Mouse (Mus musculus) activated CD4-positive, CD25-positive, alpha-beta regulatory T cell, adult 4 months (primary cell): Measurements from ENCODE around the gene Zfp408. TPM values are rescaled to one million over a fixed set of nuclear protein-coding genes. Genes with fewer than 3 reads are reported as not detected.
A peak's percentile ranks its signal among the peaks of the same experiment; 100 is the strongest.

Experiments
- ATAC-seq: one replicate; pipeline ENCODE4 v1.8.0; 2017
- polyA plus RNA-seq, 2 experiments: library from polyadenylated mRNA; unstranded; fragments of 100-300 nt; shearing (Covaris generic); gene quantifications; one replicate each; pipeline ENCODE4 v1.2.1; 2017

The Zfp408 gene
- 10 to 100 TPM in 1 of 2 experiments, 1 to 10 TPM in 1; 6.4 to 11.5 TPM for polyA plus RNA-seq

GRCm38 (mm10) chr2:91649553-91650359, at the start of gene Zfp408, which contains the start of gene Arhgap1:
Gene Zfp408, minus strand, starts transcription at chr2:91649791.
Gene Arhgap1, plus strand, starts transcription at chr2:91649860.
- ATAC-seq, result peak; percentile 92

DNA sequence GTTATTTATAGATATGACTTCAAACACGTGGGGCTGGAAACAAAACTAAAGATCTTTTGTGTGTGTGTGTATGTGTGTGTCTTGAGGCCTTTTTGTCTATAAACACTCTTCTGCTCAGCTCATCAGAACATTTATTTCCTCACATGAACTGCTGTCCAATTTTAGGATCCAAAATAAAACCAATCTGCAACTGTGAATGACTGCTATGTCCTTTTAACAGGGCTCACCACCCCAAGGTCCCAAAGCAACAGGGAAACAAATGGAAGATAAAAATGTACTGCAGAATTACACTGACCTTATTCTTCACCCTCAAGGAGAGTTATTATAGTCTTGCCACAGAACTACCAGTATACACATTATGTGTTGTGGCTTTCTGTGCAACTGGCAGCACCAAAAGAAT, 49.6 kb upstream of the Zfp408 start:
- ATAC-seq, result no peak

DNA sequence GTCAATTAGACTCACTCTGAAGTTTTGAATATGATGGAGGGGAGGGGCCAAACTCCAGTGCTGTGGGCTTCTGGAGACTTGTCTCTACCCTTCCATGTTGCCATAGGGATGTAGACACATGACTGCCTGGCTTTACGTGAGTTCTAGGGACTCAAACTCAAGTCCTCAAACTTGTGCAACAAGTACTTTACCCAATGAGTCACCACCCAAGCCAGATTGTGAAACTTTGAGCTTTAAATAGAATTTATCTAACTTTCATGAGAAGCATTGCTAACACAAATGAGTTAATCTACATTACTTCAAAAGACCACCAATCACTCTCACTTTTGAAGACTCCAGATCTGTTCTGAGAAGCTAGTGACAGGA, 46.6 kb upstream of the Zfp408 start:
- ATAC-seq, result no peak

DNA sequence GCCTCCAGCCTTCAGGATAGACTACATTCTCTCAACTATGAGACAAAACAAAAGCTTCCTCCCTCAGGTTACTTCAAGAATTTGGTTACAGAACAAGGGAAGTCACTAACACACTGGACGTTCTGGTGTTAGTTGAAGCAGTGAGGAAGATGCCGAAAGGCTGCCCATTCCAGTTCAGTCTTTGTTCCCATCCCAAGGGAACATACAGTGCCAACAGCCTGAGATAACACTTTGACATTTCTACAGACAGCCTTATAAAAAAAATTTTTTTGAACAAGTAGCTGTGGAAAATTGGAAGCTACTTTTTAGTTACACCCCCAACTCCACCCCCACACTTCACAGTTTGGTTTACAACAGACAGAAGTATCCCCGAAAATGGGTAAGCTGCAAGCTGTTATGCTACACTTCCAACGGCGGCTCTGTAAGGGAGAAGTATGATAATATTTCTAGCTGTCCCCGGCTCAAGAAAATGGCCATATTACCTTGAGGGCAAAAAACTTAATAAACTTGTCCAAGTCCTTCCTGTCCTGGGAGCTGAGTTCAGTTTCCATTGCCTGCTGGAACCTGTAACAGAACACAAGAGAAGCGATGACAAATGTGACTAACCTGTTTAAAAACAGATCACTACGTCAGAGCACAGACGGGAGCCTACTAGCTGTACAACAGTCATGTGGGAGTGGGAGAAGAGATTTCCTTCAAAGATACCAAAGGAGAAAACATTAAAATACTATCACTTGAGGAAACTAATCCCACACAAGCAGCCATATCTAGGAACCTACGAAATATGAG, 46.0 kb upstream of the Zfp408 start:
- no peak for ATAC-seq

DNA sequence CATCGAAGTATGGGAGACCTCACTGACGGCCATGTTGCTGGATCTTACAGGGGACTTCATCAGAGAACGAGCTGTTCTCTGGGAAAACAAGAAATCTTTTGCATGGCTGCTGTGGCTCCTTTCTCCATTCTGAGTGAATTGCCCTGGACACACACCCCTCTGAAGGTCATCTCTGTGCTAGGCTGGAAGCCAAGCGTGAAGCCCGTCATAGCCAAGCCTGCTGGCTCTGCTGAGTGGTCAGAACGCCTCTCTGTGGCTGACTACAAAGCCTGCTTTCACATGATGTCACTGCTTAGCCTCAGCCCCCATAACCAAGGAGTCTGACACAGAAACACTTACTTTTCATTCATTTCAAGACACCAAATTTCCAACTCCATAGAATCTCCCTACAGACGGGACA, 39.9 kb upstream of the Zfp408 start:
- no peak for ATAC-seq

- ATAC-seq, result no peak
These were observed 34.3 kb upstream of the Zfp408 start for GRCm38 (mm10) chr2:91683919-91684318.

- ATAC-seq, result no peak
These were observed 33.3 kb upstream of the Zfp408 start for GRCm38 (mm10) chr2:91682850-91683249.

GRCm38 (mm10) chr2:91676961-91677360, 27.4 kb upstream of the Zfp408 start:
- ATAC-seq, result no peak

- ATAC-seq, result no peak
These were observed 26.8 kb upstream of the Zfp408 start for GRCm38 (mm10) chr2:91676420-91676819.

GRCm38 (mm10) chr2:91674895-91675294, 25.3 kb upstream of the Zfp408 start:
- no peak for ATAC-seq

DNA sequence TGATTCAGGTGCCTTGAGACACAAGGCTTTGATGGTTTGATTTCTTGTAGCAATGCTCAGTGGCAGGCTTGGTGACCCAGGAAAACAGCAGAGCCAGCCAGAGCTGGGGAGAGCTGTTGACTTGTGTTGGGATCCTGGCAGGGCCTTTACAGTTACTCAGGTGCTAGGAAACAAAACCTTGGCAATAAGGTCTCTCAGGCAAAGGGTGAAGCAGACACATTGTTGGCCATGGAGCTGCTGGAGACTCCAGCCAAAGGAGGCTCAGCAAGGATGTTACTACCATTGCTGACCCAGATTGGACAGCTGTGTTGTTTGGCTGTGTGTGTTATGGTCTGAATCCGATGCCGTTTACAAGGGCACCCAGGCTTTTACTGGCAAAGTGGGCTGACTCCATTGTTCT, 24.0 kb upstream of the Zfp408 start:
- no peak for ATAC-seq

DNA sequence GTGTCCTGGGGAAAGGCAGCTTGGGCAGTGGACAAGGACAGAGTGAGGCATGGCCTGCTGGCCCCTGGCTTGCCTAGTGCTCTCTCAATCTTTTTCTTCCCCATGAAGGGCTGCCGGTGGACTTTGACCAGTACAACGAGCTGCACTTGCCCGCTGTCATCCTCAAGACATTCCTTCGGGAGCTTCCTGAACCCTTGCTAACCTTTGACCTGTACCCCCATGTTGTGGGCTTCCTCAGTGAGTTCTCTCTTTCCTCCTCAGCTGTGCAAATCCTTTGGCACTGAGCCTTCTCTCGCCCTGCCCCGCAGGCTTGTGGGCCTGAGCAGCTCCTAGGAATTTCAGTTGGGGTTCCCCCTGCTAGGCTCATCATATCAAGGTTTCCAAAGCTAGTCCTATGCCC, 20.4 kb upstream of the Zfp408 start:
- no peak for ATAC-seq

GRCm38 (mm10) chr2:91669326-91669725, 19.7 kb upstream of the Zfp408 start:
- no peak for ATAC-seq

DNA sequence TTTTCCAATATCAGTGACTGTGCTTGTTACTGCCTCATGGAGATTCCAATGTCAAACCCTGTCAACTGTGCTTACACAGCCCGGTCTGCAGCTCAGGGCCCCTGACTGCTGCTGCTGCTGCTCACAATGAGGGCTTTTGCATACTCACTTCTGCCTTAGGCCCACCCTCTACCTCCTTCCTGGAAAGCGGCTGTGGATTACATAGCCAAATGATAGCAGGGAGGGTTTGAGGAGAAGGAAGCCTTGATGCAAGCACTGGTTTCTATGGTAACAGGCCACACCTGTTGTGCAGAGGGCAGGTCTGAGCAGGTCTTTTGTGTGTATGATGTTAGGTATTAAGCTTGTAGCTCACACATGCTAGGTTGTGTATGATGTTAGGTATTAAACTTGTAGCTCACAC, 18.2 kb upstream of the Zfp408 start:
- no peak for ATAC-seq

DNA sequence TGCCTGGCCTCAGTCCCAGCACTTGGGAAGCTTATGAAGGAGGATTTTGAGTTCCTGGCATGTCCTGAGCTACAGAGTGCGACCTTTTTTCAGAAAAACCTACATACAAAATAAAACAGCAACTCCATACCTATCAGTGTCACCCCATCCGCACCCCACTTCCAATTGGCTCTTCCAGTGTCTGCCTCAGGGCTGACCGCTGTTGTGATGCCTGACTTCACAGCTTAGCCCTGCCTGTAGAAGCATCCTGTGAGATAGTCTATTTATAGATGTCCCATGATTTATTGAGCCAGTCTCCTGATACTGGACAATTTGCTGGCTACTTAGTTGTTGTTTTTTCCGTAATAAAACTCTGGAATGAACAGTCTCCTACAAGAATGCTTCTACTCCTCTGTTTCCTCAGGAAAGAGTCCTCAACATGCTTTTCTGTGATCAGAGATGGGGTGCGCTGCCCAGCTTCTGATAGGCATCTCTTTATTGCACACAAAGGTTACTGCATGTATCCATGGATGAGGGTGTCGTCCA, 16.9 kb upstream of the Zfp408 start:
- ATAC-seq, result no peak

- no peak for ATAC-seq
These were observed 15.2 kb upstream of the Zfp408 start for GRCm38 (mm10) chr2:91664780-91665179.

GRCm38 (mm10) chr2:91660981-91661380, 11.4 kb upstream of the Zfp408 start:
- no peak for ATAC-seq

DNA sequence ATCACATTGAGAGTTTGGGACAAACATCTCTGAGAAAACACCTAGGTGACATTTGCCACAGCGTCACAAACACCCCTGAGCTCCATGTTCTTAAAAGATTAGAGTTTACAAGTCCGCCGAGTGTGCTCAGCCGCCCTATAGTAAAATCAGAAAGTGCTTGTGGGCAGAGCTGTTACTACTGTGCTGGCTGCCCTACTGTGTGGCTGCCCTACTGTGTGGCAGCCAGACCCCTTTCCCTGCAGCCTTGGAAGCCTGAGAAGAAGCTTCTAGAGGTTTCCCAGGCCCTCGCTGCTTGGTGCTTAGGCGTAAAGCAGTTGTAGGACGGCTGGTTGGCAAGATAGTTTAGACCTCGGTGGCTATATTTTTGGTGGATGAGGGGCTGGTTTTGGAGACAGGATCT, 10.1 kb upstream of the Zfp408 start:
- ATAC-seq, result no peak

- ATAC-seq, result no peak
These were observed 7.2 kb upstream of the Zfp408 start for GRCm38 (mm10) chr2:91656774-91657173.

DNA sequence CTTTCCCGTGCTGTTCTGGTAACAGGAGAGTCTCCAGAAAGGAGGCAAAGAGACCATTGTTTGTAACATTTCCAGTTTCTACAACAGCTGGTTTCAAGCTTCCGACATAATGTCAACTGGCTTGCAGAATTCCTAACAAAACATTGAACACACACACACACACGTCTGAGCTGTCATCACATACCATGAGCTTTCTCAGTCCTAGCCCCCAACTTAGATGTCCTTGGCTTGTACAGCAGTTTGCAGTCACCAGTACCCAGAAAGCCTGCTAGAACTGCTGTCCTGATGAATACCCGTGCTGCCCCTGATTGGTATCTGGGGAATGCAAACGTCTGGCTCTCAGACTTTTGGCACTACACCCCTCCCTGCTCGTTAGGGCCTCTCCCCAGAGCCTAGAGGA, 6.2 kb upstream of the Zfp408 start:
- ATAC-seq, result no peak

- ATAC-seq, result no peak
These were observed 5.8 kb upstream of the Zfp408 start for GRCm38 (mm10) chr2:91655388-91655787.

DNA sequence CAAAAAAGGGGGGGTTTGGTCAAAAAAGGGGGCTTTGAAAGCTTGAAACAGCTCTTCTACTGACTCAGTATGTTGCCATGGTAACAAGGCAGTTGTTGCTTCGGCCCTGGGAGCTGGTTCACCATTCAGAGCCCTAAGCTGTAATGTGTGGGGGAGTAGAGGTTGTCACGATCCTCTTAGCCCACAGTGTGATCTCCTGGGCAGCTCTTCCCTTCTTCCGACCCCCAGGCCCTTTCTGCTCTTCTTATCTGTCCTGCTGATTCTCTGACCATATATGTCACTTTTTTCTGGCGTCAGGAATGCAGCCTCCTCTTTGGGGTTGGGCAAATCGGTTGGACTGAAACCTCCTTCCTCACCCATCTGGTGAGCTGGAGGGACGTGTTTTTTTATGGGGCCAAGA, 3.3 kb upstream of the Zfp408 start:
- no peak for ATAC-seq

GRCm38 (mm10) chr2:91651458-91652258, 2.1 kb upstream of the Zfp408 start:
- ATAC-seq, result no peak
